Mouse (Mus musculus) intestine, embryonic 14.5 days (tissue): ENCODE results near the gene Rbm48. TPM values are rescaled to one million over a fixed set of nuclear protein-coding genes. Genes with fewer than 3 reads are reported as not detected.

Experiments
- ATAC-seq: fragments of 200-750 bp; cut with Nextera tagmentation; replicated peaks from 2 replicates; pipeline ENCODE4 v1.8.0; 2017; ENCODE audit warnings: low read depth, moderate number of reproducible peaks, moderate TSS enrichment, moderate library complexity; ENCODE audit not compliant: low FRiP score, low TSS enrichment
- DNase-seq: peaks from one replicate; pipeline ENCODE4 v3.0.0-alpha.2; 2018; ENCODE audit warnings: low spot score
- H3K27ac ChIP-seq: fragments of 300-500 bp; sonication (generic); 2 replicates; pipeline ENCODE4 v1.5.1; 2014; ENCODE audit warnings: low read depth, mild to moderate bottlenecking, control low read depth
- H3K27me3 ChIP-seq: fragments of 300-500 bp; sonication (generic); replicated peaks from 2 replicates; pipeline ENCODE4 v1.6.1; 2014; ENCODE audit warnings: low read length, control low read depth; ENCODE audit not compliant: control insufficient read depth, insufficient read depth
- H3K36me3 ChIP-seq: fragments of 300-500 bp; sonication (generic); 2 replicates; pipeline ENCODE4 v1.6.1; 2014; ENCODE audit warnings: low read length, control low read depth; ENCODE audit not compliant: control insufficient read depth, insufficient read depth
- H3K4me1 ChIP-seq: fragments of 300-500 bp; sonication (generic); replicated peaks from 2 replicates; pipeline ENCODE4 v1.6.1; 2014; ENCODE audit warnings: low read length, control low read depth, mixed read lengths; ENCODE audit not compliant: control insufficient read depth, insufficient read depth
- H3K4me2 ChIP-seq: fragments of 300-500 bp; sonication (generic); 2 replicates; pipeline ENCODE4 v1.6.1; 2014; ENCODE audit warnings: low read length
- H3K4me3 ChIP-seq: fragments of 300-500 bp; sonication (generic); 2 replicates; pipeline ENCODE4 v1.5.1; 2014; ENCODE audit warnings: low read depth, low read length, control low read depth, mixed read lengths
- H3K9ac ChIP-seq: fragments of 300-500 bp; sonication (generic); 2 replicates; pipeline ENCODE4 v1.6.1; 2014; ENCODE audit warnings: mild to moderate bottlenecking, low read length
- H3K9me3 ChIP-seq: fragments of 300-500 bp; sonication (generic); 2 replicates; pipeline ENCODE4 v1.6.1; 2016; ENCODE audit warnings: low read length, control low read depth; ENCODE audit not compliant: control insufficient read depth
- WGBS: fragments of 180-500 bp; shearing (Covaris S2); extraction: QIAGEN DNeasy Blood & Tissue Kit; methylation state at CpG from one replicate; pipeline ENCODE4 v1.1.7; 2014; 5-methylcytosine and 5-hydroxymethylcytosine counted together
- polyA plus RNA-seq: library from polyadenylated mRNA; unstranded; fragments of >200 nt; fragmentation: Nextera tagmentation; extraction: Ambion mirVana; gene quantifications from 2 replicates; pipeline ENCODE4 v1.2.1, GENCODE M21; 2014

The Rbm48 gene
- polyA plus RNA-seq, 1 experiment from 2014 or later, result 14.1 TPM

DNA sequence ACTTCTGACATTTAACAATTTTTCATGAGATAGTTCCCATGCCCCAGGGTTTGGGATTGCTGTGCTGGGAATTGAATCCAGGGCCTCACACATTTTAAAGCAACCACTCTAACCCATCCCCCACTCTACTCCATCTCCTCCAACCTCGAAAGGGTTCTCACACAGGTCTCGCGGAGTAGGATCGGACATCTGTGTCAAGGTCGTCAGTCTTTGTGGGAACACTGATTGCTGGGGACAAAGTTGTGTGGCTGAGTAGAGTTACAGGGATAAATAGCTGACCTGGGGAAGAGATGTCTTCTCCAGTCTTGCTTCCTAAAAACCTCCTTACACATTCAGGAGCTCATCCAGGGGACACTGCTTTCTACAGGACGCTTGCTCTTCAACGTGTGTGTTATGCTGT lies 17.3 kb downstream of the Rbm48 start:
- no peak for DNase-seq
- H3K9ac ChIP-seq, result no peak overlapping the region
- H3K36me3 ChIP-seq, result peaks cover 94% of the 10 kb centered on the region

DNA sequence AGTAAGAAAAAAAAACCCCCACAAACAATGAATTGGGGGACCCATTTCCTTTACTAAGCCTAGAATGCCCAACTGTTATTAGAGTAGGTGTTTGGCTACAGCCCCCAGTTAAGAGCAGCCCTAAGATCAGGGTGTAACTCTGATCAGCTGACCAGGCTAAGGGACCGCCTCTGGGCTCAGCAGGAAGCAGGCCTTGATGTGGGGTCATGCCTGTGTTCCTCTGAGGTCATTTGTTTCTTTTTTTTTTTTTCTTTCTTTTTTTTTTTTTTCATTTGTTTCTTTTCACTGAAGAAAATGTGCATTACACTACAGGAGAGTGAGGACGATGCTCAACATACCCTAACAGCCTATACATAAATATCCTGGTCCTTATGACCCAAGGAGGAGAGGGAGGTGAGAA lies 18.4 kb downstream of the Rbm48 start:
- Histone ChIP-seq H3K4me2 (no peak overlapping the region), H3K36me3 (peaks cover 95% of the 10 kb centered on the region), H3K4me1 (no peaks in the 10 kb centered on the region), H3K9me3 (0 out of 2 replicates have a peak, but pooled peaks cover 2% of the 10 kb centered on the region), H3K27me3 (no peaks in the 10 kb centered on the region), H3K27ac (no peak overlapping the region), H3K4me3 (no peak overlapping the region), H3K9ac (no peak overlapping the region)
- ATAC-seq (no peak), DNase-seq (no peak)
- 98% methylated on average over 2 of the region's 2 CpGs for WGBS

More for the DNA sequence above, 17.3 kb downstream of the Rbm48 start:
- H3K27me3 ChIP-seq, result no peaks in the 10 kb centered on the region
- no peak overlapping the region for H3K4me3 ChIP-seq
- no peak overlapping the region for H3K4me2 ChIP-seq
- no peaks in the 10 kb centered on the region for H3K4me1 ChIP-seq
- H3K9me3 ChIP-seq, result 0 out of 2 replicates have a peak, but pooled peaks cover 2% of the 10 kb centered on the region
- WGBS, result 90% methylated on average over 7 of the region's 7 CpGs
- no peak overlapping the region for H3K27ac ChIP-seq
- no peak for ATAC-seq

DNA sequence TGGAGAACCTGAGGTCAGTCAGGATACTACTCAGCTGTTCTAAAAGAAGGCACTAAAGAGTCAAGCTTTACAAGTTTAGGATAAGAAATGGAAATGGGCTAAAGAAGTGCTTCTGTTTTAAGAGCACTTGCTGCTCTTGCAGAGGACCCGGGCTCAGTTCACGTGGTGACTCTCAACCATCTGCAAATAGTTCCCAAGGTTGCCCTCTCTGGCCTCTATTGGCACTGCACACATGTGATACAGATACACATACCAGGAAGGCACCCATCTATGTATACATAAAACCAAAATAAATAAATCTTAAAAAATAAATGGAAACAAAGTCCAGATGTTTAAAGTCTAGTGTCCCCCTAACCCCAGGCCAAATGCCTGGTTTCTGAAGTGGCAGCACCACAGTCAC lies 21.6 kb downstream of the Rbm48 start:
- Histone ChIP-seq H3K9ac (no peak overlapping the region), H3K9me3 (0 out of 2 replicates have a peak, but pooled peaks cover 2% of the 10 kb centered on the region), H3K36me3 (peaks cover 97% of the 10 kb centered on the region), H3K4me2 (no peak overlapping the region), H3K4me1 (no peaks in the 10 kb centered on the region), H3K27me3 (no peaks in the 10 kb centered on the region), H3K27ac (no peak overlapping the region), H3K4me3 (no peak overlapping the region)
- ATAC-seq (no peak), DNase-seq (no peak)
- 95% methylated on average over 2 of the region's 2 CpGs for WGBS

DNA sequence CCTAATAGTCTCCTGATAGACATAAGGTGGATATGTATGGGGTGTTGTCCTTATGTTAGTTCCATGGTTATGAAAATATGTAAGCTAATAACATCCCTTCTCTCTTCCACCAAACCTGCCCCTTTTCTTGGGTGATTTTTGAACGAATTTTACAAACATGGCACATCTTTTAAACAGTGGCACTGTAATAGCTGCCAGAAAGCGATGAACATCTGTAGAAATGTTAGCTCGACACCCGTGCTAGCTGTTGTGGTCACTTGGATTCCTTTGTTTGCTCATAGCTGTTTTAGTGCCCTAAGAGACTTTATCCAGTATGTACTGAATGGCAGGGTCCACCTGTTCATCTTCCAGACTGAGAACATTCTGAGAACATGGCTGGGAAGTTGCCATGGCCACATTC lies 25.1 kb downstream of the Rbm48 start, which contains the start of gene 1700109H08Rik:
Gene 1700109H08Rik, plus strand, starts transcription at position 301 of the 400 bp plus-strand sequence.
- DNase-seq (no peak), ATAC-seq (no peak)
- no peaks in the 10 kb centered on the region for H3K4me1 ChIP-seq
- no peak within 1 kb of the TSS for H3K4me3 ChIP-seq
- H3K27me3 ChIP-seq, result no peaks in the 10 kb centered on the region
- 90% methylated on average over 4 of the region's 4 CpGs for WGBS
- no peak within 1 kb of the TSS for H3K9ac ChIP-seq
- H3K9me3 ChIP-seq, result 0 out of 2 replicates have a peak, but pooled peaks cover 2% of the 10 kb centered on the region
- no peak within 1 kb of the TSS for H3K4me2 ChIP-seq
- peaks cover 95% of the 10 kb centered on the region for H3K36me3 ChIP-seq
- H3K27ac ChIP-seq, result no peak within 1 kb of the TSS

DNA sequence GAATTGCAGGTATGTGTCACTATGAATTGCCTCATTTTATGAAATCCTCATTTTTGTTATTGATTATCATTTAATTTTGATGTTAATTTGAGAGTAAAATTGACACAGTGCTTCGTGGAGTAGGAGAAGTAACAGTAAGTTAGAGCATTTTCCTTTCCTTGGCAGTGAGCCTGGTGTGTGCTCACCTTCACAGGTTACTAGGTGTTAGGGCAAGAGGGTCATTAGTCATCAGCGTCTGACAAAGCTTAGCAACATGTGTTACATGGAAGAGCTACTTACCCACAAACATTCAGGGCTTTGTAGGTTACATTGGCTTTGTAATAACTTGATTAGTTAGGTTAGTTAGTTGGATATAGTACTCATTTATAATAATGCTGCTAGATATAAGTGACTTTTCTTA lies 42.2 kb downstream of the Rbm48 start:
- DNase-seq (no peak), ATAC-seq (no peak)
- 85% methylated on average over 2 of the region's 2 CpGs for WGBS
- no peak overlapping the region for H3K4me2 ChIP-seq
- no peak overlapping the region for H3K27ac ChIP-seq
- H3K36me3 ChIP-seq, result peaks cover 44% of the 10 kb centered on the region
- H3K9me3 ChIP-seq, result no peaks in the 10 kb centered on the region
- no peak overlapping the region for H3K9ac ChIP-seq
- no peaks in the 10 kb centered on the region for H3K4me1 ChIP-seq
- H3K27me3 ChIP-seq, result no peaks in the 10 kb centered on the region
- no peak overlapping the region for H3K4me3 ChIP-seq

DNA sequence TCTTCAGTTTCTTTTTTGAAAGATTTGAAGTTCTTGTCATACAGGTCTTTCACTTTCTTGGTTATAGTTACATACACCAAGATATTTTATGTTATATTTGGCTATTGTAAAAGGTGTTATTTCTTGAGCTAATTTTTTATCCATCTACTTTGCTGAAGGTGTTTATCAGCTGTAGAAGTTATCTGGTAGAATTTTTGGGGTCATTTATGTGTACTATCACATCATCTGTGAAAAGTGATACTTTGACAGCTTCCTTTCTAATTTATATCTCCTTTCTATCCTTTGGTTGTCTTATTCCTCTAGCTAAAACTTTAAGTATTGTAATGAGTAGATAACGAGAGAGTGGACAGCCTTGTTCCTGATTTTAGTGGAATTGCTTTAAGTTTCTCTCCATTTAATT lies 44.9 kb downstream of the Rbm48 start:
- Histone ChIP-seq H3K4me3 (no peak overlapping the region), H3K9ac (no peak overlapping the region), H3K9me3 (no peaks in the 10 kb centered on the region), H3K4me2 (no peak overlapping the region), H3K4me1 (no peaks in the 10 kb centered on the region), H3K27ac (no peak overlapping the region), H3K36me3 (peaks cover 22% of the 10 kb centered on the region), H3K27me3 (no peaks in the 10 kb centered on the region)
- WGBS, result 97% methylated on average over 1 of the region's 1 CpGs
- DNase-seq, result no peak
- no peak for ATAC-seq

DNA sequence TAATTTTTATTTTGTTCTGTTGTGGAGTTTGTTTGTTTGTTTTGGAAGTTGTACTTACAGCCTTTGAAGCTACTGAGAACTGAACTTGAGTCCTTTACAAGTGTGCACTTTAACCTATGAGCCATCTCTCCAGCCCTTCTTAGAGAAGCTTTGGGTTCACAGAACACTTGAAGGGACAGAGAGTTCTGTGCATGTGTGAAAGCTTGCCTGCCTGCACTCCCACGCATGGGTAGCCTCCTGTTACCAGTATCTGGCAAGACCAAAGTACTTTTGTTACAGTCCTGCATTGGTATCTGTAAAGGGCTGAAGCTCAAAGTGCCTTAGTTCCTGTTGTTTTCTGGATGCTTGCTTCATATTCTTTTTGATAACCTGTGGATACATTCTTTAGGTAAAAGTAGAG lies 50.2 kb downstream of the Rbm48 start:
- peaks cover 10% of the 10 kb centered on the region for H3K4me1 ChIP-seq
- no peaks in the 10 kb centered on the region for H3K27me3 ChIP-seq
- no peaks in the 10 kb centered on the region for H3K9me3 ChIP-seq
- H3K4me2 ChIP-seq, result no peak overlapping the region
- H3K4me3 ChIP-seq, result no peak overlapping the region
- DNase-seq (no peak), ATAC-seq (no peak)
- no peak overlapping the region for H3K9ac ChIP-seq
- 88% methylated on average over 1 of the region's 1 CpGs for WGBS
- no peak overlapping the region for H3K27ac ChIP-seq
- H3K36me3 ChIP-seq, result no peaks in the 10 kb centered on the region

DNA sequence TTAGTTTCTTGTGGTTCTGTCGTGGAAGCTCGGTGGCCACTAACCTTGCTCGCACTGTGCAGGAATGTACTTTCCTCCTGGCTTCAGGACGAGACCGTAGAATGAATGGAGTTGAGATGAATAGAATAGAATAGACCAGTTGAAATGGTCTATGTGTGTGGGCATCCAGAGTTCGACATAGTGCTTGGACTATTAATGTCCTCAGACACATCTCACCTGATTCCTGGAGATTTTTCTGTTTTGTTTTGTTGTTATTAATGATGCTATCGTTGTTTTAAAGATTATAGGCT lies 52.0 kb downstream of the Rbm48 start:
- ATAC-seq (0 out of 2 replicates have a peak, but pooled peaks have one; percentile 42), DNase-seq (no peak)
- no peaks in the 10 kb centered on the region for H3K27me3 ChIP-seq
- H3K9ac ChIP-seq, result peak overlapping the region; percentile 85
- H3K36me3 ChIP-seq, result no peaks in the 10 kb centered on the region
- no peaks in the 10 kb centered on the region for H3K9me3 ChIP-seq
- no peak overlapping the region for H3K27ac ChIP-seq
- H3K4me3 ChIP-seq, result peak overlapping the region; percentile 62
- WGBS, result 14% methylated on average over 7 of the region's 7 CpGs
- peaks cover 10% of the 10 kb centered on the region for H3K4me1 ChIP-seq
- peak overlapping the region; percentile 55 for H3K4me2 ChIP-seq

DNA sequence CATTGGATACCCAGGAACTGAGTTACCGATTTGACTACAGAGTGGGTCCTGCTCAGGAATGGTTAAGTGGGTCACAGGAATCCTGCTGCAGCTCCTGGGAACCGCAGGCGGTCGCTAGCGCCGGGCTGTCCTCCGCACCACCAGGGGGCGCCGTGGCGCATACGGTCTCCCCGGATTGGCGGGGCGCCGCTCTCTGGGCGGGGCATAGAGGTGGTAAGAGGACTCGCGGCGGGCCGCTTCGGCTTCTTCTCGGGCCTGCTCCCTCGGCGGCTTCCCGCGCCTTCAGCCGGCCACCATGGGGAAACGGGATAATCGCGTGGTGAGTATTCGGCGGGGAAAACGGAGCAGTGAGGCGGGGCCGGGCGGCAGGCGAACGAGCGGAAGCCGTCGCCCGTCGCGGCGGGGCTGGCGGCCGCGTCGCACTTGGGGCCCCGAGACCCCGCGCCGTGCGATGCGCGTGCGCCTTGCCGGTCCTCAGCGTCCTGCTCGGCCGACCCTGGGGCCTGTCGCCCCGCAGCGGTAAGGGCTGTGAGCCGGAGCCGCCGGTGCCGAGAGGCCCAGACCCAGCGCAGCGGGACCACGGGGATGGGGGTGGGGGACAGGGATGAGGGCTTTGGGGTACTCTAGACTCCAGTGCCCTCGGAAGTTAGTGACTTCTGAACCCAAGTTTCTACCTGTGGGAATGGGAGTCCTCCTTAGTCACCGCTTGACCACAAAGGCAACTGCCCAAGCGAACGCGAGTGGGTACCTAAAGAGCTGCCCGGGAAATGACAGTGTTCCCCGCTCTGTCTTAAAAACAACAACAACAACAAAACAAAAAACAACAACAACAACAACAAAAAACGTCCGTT lies 52.5 kb downstream of the Rbm48 start, which contains the start of gene Fam133b:
Gene Fam133b, plus strand, starts transcription at position 205 of the 851 bp plus-strand sequence.
- peak within 1 kb of the TSS; percentile 62 for H3K4me3 ChIP-seq
- peak within 1 kb of the TSS; percentile 78 for H3K27ac ChIP-seq
- ATAC-seq (peak; percentile 96), DNase-seq (peak; percentile 99)
- H3K9me3 ChIP-seq, result no peaks in the 10 kb centered on the region
- H3K4me2 ChIP-seq, result peak within 1 kb of the TSS; percentile 55
- peak within 1 kb of the TSS; percentile 85 for H3K9ac ChIP-seq
- H3K4me1 ChIP-seq, result peaks cover 10% of the 10 kb centered on the region
- no peaks in the 10 kb centered on the region for H3K36me3 ChIP-seq
- H3K27me3 ChIP-seq, result no peaks in the 10 kb centered on the region
- WGBS, result under 1% methylated on average over 80 of the region's 80 CpGs
